Mouse (Mus musculus) CD4-positive, CD25-positive, alpha-beta regulatory T cell, adult 2 months (primary cell): Measurements from ENCODE around the gene Ddx3x.
"Not testable (repeated sequence)": the region's sequence is repeated elsewhere in the genome, so short reads cannot be mapped to it uniquely, and the experiment has no call there.

Experiments used
- DNase-seq: peaks from one replicate; pipeline ENCODE4 v3.0.0-alpha.2; 2012; ENCODE audit warnings: low read depth, low spot score

Ddx3x gene

GRCm38 (mm10) chrX:13280409-13281328 is at the start of gene Ddx3x:
Ddx3x (plus strand) TSS chrX:13280970.
- DNase-seq = peak; percentile 93

- DNase-seq = no peak
These were observed 49.5 kb upstream of the Ddx3x start for GRCm38 (mm10) chrX:13231243-13231642.

- DNase-seq = not testable (repeated sequence)
These were observed 47.9 kb upstream of the Ddx3x start for GRCm38 (mm10) chrX:13232834-13233233.

- no peak for DNase-seq
These were observed 47.1 kb upstream of the Ddx3x start for GRCm38 (mm10) chrX:13233631-13234030.

GRCm38 (mm10) chrX:13234709-13235108 is 46.1 kb upstream of the Ddx3x start:
- no peak for DNase-seq

- DNase-seq = no peak
These were observed 44.6 kb upstream of the Ddx3x start for GRCm38 (mm10) chrX:13236100-13236568.

- DNase-seq = no peak
These were observed 41.3 kb upstream of the Ddx3x start for GRCm38 (mm10) chrX:13239455-13239854.

GRCm38 (mm10) chrX:13240646-13241425 is 39.9 kb upstream of the Ddx3x start:
- DNase-seq = no peak

- peak; percentile 44 for DNase-seq
These were observed 39.1 kb upstream of the Ddx3x start for GRCm38 (mm10) chrX:13241426-13242319.

- DNase-seq = peak; percentile 68
These were observed 38.3 kb upstream of the Ddx3x start for GRCm38 (mm10) chrX:13242320-13243096.

- DNase-seq = peak; percentile 21
These were observed 37.3 kb upstream of the Ddx3x start for GRCm38 (mm10) chrX:13243133-13244123.

GRCm38 (mm10) chrX:13244588-13244987 is 36.2 kb upstream of the Ddx3x start:
- DNase-seq = no peak

GRCm38 (mm10) chrX:13245027-13245426 is 35.7 kb upstream of the Ddx3x start:
- DNase-seq = no peak

GRCm38 (mm10) chrX:13251683-13252082 is 29.1 kb upstream of the Ddx3x start:
- no peak for DNase-seq

GRCm38 (mm10) chrX:13254273-13254672 is 26.5 kb upstream of the Ddx3x start:
- DNase-seq = no peak

- no peak for DNase-seq
These were observed 17.4 kb upstream of the Ddx3x start for GRCm38 (mm10) chrX:13263356-13263755.

- no peak for DNase-seq
These were observed 5.1 kb upstream of the Ddx3x start for GRCm38 (mm10) chrX:13275519-13276137.

GRCm38 (mm10) chrX:13278996-13279395 is 1.8 kb upstream of the Ddx3x start:
- no peak for DNase-seq

GRCm38 (mm10) chrX:13280037-13280408 is 747 bp upstream of the Ddx3x start:
- DNase-seq = peak; percentile 28
